Mouse (Mus musculus) heart, embryonic 12.5 days (tissue): Measurements from ENCODE around the gene Casd1. TPM values are rescaled to one million over a fixed set of nuclear protein-coding genes. Genes with fewer than 3 reads are reported as not detected.
"Not testable (repeated sequence)": the region's sequence is repeated elsewhere in the genome, so short reads cannot be mapped to it uniquely, and the experiment has no call there.

Experiments
- ATAC-seq: fragments of 200-750 bp; cut with Nextera tagmentation; 2 replicates; pipeline ENCODE4 v1.8.0; 2017; ENCODE audit warnings: moderate TSS enrichment, moderate library complexity; ENCODE audit not compliant: insufficient number of reproducible peaks, low FRiP score
- H3K27ac ChIP-seq: fragments of 300-500 bp; sonication (generic); 2 replicates; pipeline ENCODE4 v1.5.1; 2016; ENCODE audit warnings: mild to moderate bottlenecking, moderate library complexity; ENCODE audit not compliant: poor library complexity, severe bottlenecking
- H3K27me3 ChIP-seq: fragments of 300-500 bp; sonication (generic); replicated peaks from 2 replicates; pipeline ENCODE4 v1.6.1; 2016; ENCODE audit warnings: mild to moderate bottlenecking, moderate library complexity
- H3K36me3 ChIP-seq: fragments of 300-500 bp; sonication (generic); 2 replicates; pipeline ENCODE4 v1.6.1; 2016; ENCODE audit warnings: mild to moderate bottlenecking, moderate library complexity
- H3K4me1 ChIP-seq: fragments of 300-500 bp; sonication (generic); replicated peaks from 2 replicates; pipeline ENCODE4 v1.6.1; 2016; ENCODE audit warnings: mild to moderate bottlenecking
- H3K4me2 ChIP-seq: fragments of 300-500 bp; sonication (generic); 2 replicates; pipeline ENCODE4 v1.6.1; 2016; ENCODE audit warnings: mild to moderate bottlenecking, moderate library complexity
- H3K4me3 ChIP-seq: fragments of 300-500 bp; sonication (generic); 2 replicates; pipeline ENCODE4 v1.5.1; 2016; ENCODE audit warnings: mild to moderate bottlenecking
- H3K9ac ChIP-seq: fragments of 300-500 bp; sonication (generic); 2 replicates; pipeline ENCODE4 v1.6.1; 2016; ENCODE audit warnings: mild to moderate bottlenecking, moderate library complexity
- H3K9me3 ChIP-seq: fragments of 300-500 bp; sonication (generic); replicated peaks from 2 replicates; pipeline ENCODE4 v1.6.1; 2016; ENCODE audit warnings: mild to moderate bottlenecking, moderate library complexity
- WGBS: fragments of 180-500 bp; shearing (Covaris S2); methylation state at CpG from one replicate; pipeline ENCODE4 v1.1.7; 2016; 5-methylcytosine and 5-hydroxymethylcytosine counted together
- polyA plus RNA-seq: library from polyadenylated mRNA; unstranded; fragments of >200 nt; fragmentation: Nextera tagmentation; extraction: Ambion mirVana; gene quantifications from 2 replicates; pipeline ENCODE4 v1.2.1, GENCODE M21; 2016

Gene Casd1
- polyA plus RNA-seq, 1 experiment from 2014 or later: 40.0 TPM

- Histone ChIP-seq H3K4me2 (no peak overlapping the region), H3K36me3 (peaks cover 23% of the 10 kb centered on the region), H3K27me3 (no peaks in the 10 kb centered on the region), H3K27ac (no peak overlapping the region), H3K9ac (no peak overlapping the region), H3K4me3 (no peak overlapping the region), H3K4me1 (peaks cover 5% of the 10 kb centered on the region), H3K9me3 (peaks cover 2% of the 10 kb centered on the region; the same call in 1 of the 2 replicates)
- ATAC-seq: no peak
- 87% methylated on average over 7 of the region's 7 CpGs for WGBS
Observed at GRCm38 (mm10) chr6:4612431-4612830, 11.8 kb downstream of the Casd1 start.

GRCm38 (mm10) chr6:4617911-4618310, 17.3 kb downstream of the Casd1 start:
- Histone ChIP-seq H3K9ac (no peak overlapping the region), H3K4me1 (no peaks in the 10 kb centered on the region), H3K9me3 (peaks cover 2% of the 10 kb centered on the region; the same call in 1 of the 2 replicates), H3K27ac (no peak overlapping the region), H3K4me3 (no peak overlapping the region), H3K27me3 (no peaks in the 10 kb centered on the region), H3K36me3 (peaks cover 28% of the 10 kb centered on the region), H3K4me2 (no peak overlapping the region)
- WGBS: 74% methylated on average over 10 of the region's 10 CpGs
- no peak for ATAC-seq

- 66% methylated on average over 3 of the region's 3 CpGs for WGBS
- H3K36me3 ChIP-seq: peaks cover 16% of the 10 kb centered on the region
- no peaks in the 10 kb centered on the region for H3K9me3 ChIP-seq
- ATAC-seq: no peak
- no peak overlapping the region for H3K4me3 ChIP-seq
- H3K27ac ChIP-seq: no peak overlapping the region
- peaks cover 7% of the 10 kb centered on the region for H3K4me1 ChIP-seq
- no peak overlapping the region for H3K4me2 ChIP-seq
- H3K9ac ChIP-seq: no peak overlapping the region
- no peaks in the 10 kb centered on the region for H3K27me3 ChIP-seq
Observed at GRCm38 (mm10) chr6:4631464-4631863, 30.8 kb downstream of the Casd1 start.

GRCm38 (mm10) chr6:4633189-4633588, 32.5 kb downstream of the Casd1 start:
- H3K4me3 ChIP-seq: no peak overlapping the region
- peaks cover 7% of the 10 kb centered on the region for H3K4me1 ChIP-seq
- no peak overlapping the region for H3K4me2 ChIP-seq
- peaks cover 26% of the 10 kb centered on the region for H3K36me3 ChIP-seq
- no peak for ATAC-seq
- 84% methylated on average over 4 of the region's 4 CpGs for WGBS
- H3K9me3 ChIP-seq: no peaks in the 10 kb centered on the region
- H3K27ac ChIP-seq: no peak overlapping the region
- H3K9ac ChIP-seq: no peak overlapping the region
- H3K27me3 ChIP-seq: no peaks in the 10 kb centered on the region

GRCm38 (mm10) chr6:4634804-4635203, 34.2 kb downstream of the Casd1 start:
- Histone ChIP-seq H3K4me1 (peaks cover 7% of the 10 kb centered on the region), H3K27ac (no peak overlapping the region)
- ATAC-seq: no peak

GRCm38 (mm10) chr6:4642068-4642467, 41.4 kb downstream of the Casd1 start:
- Histone ChIP-seq H3K27ac (no peak overlapping the region), H3K9me3 (no peaks in the 10 kb centered on the region), H3K9ac (no peak overlapping the region), H3K4me1 (no peaks in the 10 kb centered on the region), H3K4me2 (no peak overlapping the region), H3K4me3 (no peak overlapping the region), H3K36me3 (peaks cover 21% of the 10 kb centered on the region), H3K27me3 (no peaks in the 10 kb centered on the region)
- WGBS: 78% methylated on average over 7 of the region's 7 CpGs
- no peak for ATAC-seq

More at GRCm38 (mm10) chr6:4634804-4635203, 34.2 kb downstream of the Casd1 start:
- H3K27me3 ChIP-seq: no peaks in the 10 kb centered on the region
- H3K4me3 ChIP-seq: no peak overlapping the region
- no peaks in the 10 kb centered on the region for H3K9me3 ChIP-seq
- no peak overlapping the region for H3K9ac ChIP-seq
- H3K36me3 ChIP-seq: peaks cover 22% of the 10 kb centered on the region
- H3K4me2 ChIP-seq: no peak overlapping the region
- WGBS: 7% methylated on average over 1 of the region's 1 CpGs

- Histone ChIP-seq H3K4me3 (no peak overlapping the region), H3K9me3 (no peaks in the 10 kb centered on the region), H3K4me1 (no peaks in the 10 kb centered on the region), H3K9ac (no peak overlapping the region), H3K27me3 (no peaks in the 10 kb centered on the region), H3K27ac (no peak overlapping the region), H3K4me2 (no peak overlapping the region), H3K36me3 (peaks cover 2% of the 10 kb centered on the region)
- ATAC-seq: no peak
- 62% methylated on average over 3 of the region's 3 CpGs for WGBS
Observed at GRCm38 (mm10) chr6:4647351-4647750, 46.7 kb downstream of the Casd1 start.

- no peak overlapping the region for H3K4me2 ChIP-seq
- no peak overlapping the region for H3K4me3 ChIP-seq
- H3K27ac ChIP-seq: no peak overlapping the region
- H3K27me3 ChIP-seq: no peaks in the 10 kb centered on the region
- no peak for ATAC-seq
- no peaks in the 10 kb centered on the region for H3K4me1 ChIP-seq
- no peak overlapping the region for H3K9ac ChIP-seq
- H3K36me3 ChIP-seq: no peaks in the 10 kb centered on the region
- 0 out of 2 replicates have a peak, but pooled peaks cover 4% of the 10 kb centered on the region for H3K9me3 ChIP-seq
- 74% methylated on average over 8 of the region's 8 CpGs for whole genome bisulfite sequencing
Observed at GRCm38 (mm10) chr6:4652596-4653134, 52.0 kb downstream of the Casd1 start.

GRCm38 (mm10) chr6:4653741-4654140, 53.1 kb downstream of the Casd1 start:
- not testable (repeated sequence) for ATAC-seq, H3K4me2 ChIP-seq, H3K4me1 ChIP-seq, H3K9ac ChIP-seq, H3K4me3 ChIP-seq, H3K27ac ChIP-seq, H3K36me3 ChIP-seq, H3K9me3 ChIP-seq, H3K27me3 ChIP-seq
- WGBS: 86% methylated on average over 12 of the region's 12 CpGs

- Histone ChIP-seq H3K9me3 (0 out of 2 replicates have a peak, but pooled peaks cover 4% of the 10 kb centered on the region), H3K9ac (no peak overlapping the region), H3K4me2 (no peak overlapping the region), H3K27me3 (no peaks in the 10 kb centered on the region), H3K4me1 (no peaks in the 10 kb centered on the region), H3K4me3 (no peak overlapping the region), H3K36me3 (no peaks in the 10 kb centered on the region), H3K27ac (no peak overlapping the region)
- WGBS: 22% methylated on average over 5 of the region's 5 CpGs
- no peak for ATAC-seq
Observed at GRCm38 (mm10) chr6:4655466-4655865, 54.8 kb downstream of the Casd1 start.

GRCm38 (mm10) chr6:4655924-4656323, 55.3 kb downstream of the Casd1 start:
- Histone ChIP-seq H3K27me3 (no peaks in the 10 kb centered on the region), H3K9me3 (0 out of 2 replicates have a peak, but pooled peaks cover 4% of the 10 kb centered on the region), H3K27ac (no peak overlapping the region), H3K36me3 (no peaks in the 10 kb centered on the region), H3K4me2 (no peak overlapping the region), H3K9ac (no peak overlapping the region), H3K4me3 (no peak overlapping the region), H3K4me1 (no peaks in the 10 kb centered on the region)
- ATAC-seq: no peak
- WGBS: 91% methylated on average over 4 of the region's 4 CpGs

- H3K27ac ChIP-seq: no peak overlapping the region
- H3K36me3 ChIP-seq: no peaks in the 10 kb centered on the region
- H3K4me3 ChIP-seq: no peak overlapping the region
- no peaks in the 10 kb centered on the region for H3K9me3 ChIP-seq
- H3K27me3 ChIP-seq: no peaks in the 10 kb centered on the region
- no peak for ATAC-seq
- 77% methylated on average over 13 of the region's 13 CpGs for whole genome bisulfite sequencing
- no peak overlapping the region for H3K9ac ChIP-seq
- no peak overlapping the region for H3K4me2 ChIP-seq
- H3K4me1 ChIP-seq: no peaks in the 10 kb centered on the region
Observed at GRCm38 (mm10) chr6:4658861-4659260, 58.2 kb downstream of the Casd1 start.
